Mouse (Mus musculus) heart, embryonic 11.5 days (tissue): Measurements from ENCODE around the gene Pkd1l1. TPM values are rescaled to one million over a fixed set of nuclear protein-coding genes. Genes with fewer than 3 reads are reported as not detected.

Experiments used
- ATAC-seq: fragments of 200-750 bp; cut with Nextera tagmentation; replicated peaks from 2 replicates; pipeline ENCODE4 v1.8.0; 2017; ENCODE audit warnings: moderate library complexity; ENCODE audit not compliant: insufficient number of reproducible peaks, low FRiP score, low TSS enrichment
- H3K27ac ChIP-seq: fragments of 300-500 bp; sonication (generic); 2 replicates; pipeline ENCODE4 v1.5.1; 2014; ENCODE audit warnings: mild to moderate bottlenecking, low read depth, low read length
- H3K27me3 ChIP-seq: fragments of 300-500 bp; sonication (generic); 2 replicates; pipeline ENCODE4 v1.6.1; 2014; ENCODE audit warnings: mild to moderate bottlenecking, low read length, mixed read lengths; ENCODE audit not compliant: control insufficient read depth, insufficient read depth
- H3K36me3 ChIP-seq: fragments of 300-500 bp; sonication (generic); 2 replicates; pipeline ENCODE4 v1.6.1; 2014; ENCODE audit warnings: mild to moderate bottlenecking, low read length, moderate library complexity, mixed read lengths; ENCODE audit not compliant: control insufficient read depth, insufficient read depth
- H3K4me1 ChIP-seq: fragments of 300-500 bp; sonication (generic); 2 replicates; pipeline ENCODE4 v1.6.1; 2014; ENCODE audit warnings: low read length; ENCODE audit not compliant: control insufficient read depth, insufficient read depth
- H3K4me2 ChIP-seq: fragments of 300-500 bp; sonication (generic); 2 replicates; pipeline ENCODE4 v1.6.1; 2014; ENCODE audit warnings: mild to moderate bottlenecking, moderate library complexity
- H3K4me3 ChIP-seq: fragments of 300-500 bp; sonication (generic); 2 replicates; pipeline ENCODE4 v1.5.1; 2014; ENCODE audit warnings: low read depth, low read length
- H3K9ac ChIP-seq: fragments of 300-500 bp; sonication (generic); 2 replicates; pipeline ENCODE4 v1.6.1; 2014; ENCODE audit warnings: mild to moderate bottlenecking, low read depth, low read length, moderate library complexity
- H3K9me3 ChIP-seq: fragments of 300-500 bp; sonication (generic); replicated peaks from 2 replicates; pipeline ENCODE4 v1.6.1; 2016; ENCODE audit warnings: low read length; ENCODE audit not compliant: control insufficient read depth
- WGBS: fragments of 180-500 bp; shearing (Covaris S2); extraction: QIAGEN DNeasy Blood & Tissue Kit; methylation state at CpG from one replicate; pipeline ENCODE4 v1.1.7; 2014; ENCODE audit not compliant: insufficient replicate concordance; 5-methylcytosine and 5-hydroxymethylcytosine counted together
- polyA plus RNA-seq: library from polyadenylated mRNA; unstranded; fragments of >200 nt; fragmentation: Nextera tagmentation; extraction: Ambion mirVana; gene quantifications from 2 replicates; pipeline ENCODE4 v1.2.1, GENCODE M21; 2014

Gene Pkd1l1
- polyA plus RNA-seq, 1 experiment from 2014 or later: not detected

- 81% methylated on average over 3 of the region's 3 CpGs for WGBS
- H3K4me1 ChIP-seq: peaks cover 19% of the 10 kb centered on the region
- H3K4me3 ChIP-seq: no peak overlapping the region
- no peaks in the 10 kb centered on the region for H3K9me3 ChIP-seq
- H3K9ac ChIP-seq: no peak overlapping the region
- no peak overlapping the region for H3K27ac ChIP-seq
- no peaks in the 10 kb centered on the region for H3K36me3 ChIP-seq
- no peaks in the 10 kb centered on the region for H3K27me3 ChIP-seq
- H3K4me2 ChIP-seq: no peak overlapping the region
- ATAC-seq: no peak
Measured at GRCm38 (mm10) chr11:8779427-8779826, 193.6 kb downstream of the Pkd1l1 start.

Other genes starting within 250 kb of the Pkd1l1 start
- 14.5 and 15.7 TPM in 2 replicates for gene Hus1, start 37.9 kb upstream of the Pkd1l1 start, polyA plus RNA-seq
- 2.7 TPM in 2 replicates for gene Gm11992, start 75.3 kb upstream of the Pkd1l1 start, polyA plus RNA-seq
- 0.49 TPM in 1 of 2 replicates, not detected in the other for gene Sun3, start 75.7 kb upstream of the Pkd1l1 start, polyA plus RNA-seq
- gene Upp1, start 144.8 kb upstream of the Pkd1l1 start, polyA plus RNA-seq: 21.9 and 23.2 TPM in 2 replicates
- gene Abca13, start 218.7 kb upstream of the Pkd1l1 start, polyA plus RNA-seq: 0.03 and 0.04 TPM in 2 replicates